ENCODE assay signal across 17 mouse cellular contexts in genomic region chr6:5156541-5157425, GRCm38 (mm10). TPM values are rescaled to one million over a fixed set of nuclear protein-coding genes. Genes with fewer than 3 reads are reported as not detected.
DNase-seq lines count a peak whose midpoint lies in the region; ATAC-seq lines count a peak whose summit lies in the region.
"Had no signal": no experiment of that assay in that cellular context is flagged by ENCODE, and none has a peak within 500 bp of the region (broad histone marks: within the 10 kb centered on the region; RNA-seq: fewer than 3 reads in every experiment).

No protein-coding gene starts in this region.

- 59% methylated on average over 6 of the region's 6 CpGs for WGBS in heart, embryonic 16.5 days
- 17% methylated on average over 6 of the region's 6 CpGs for WGBS in liver, embryonic 12.5 days (ENCODE audit: insufficient replicate concordance)
- WGBS in hindbrain, embryonic 12.5 days, result 87% methylated on average over 6 of the region's 6 CpGs

- H3K36me3 ChIP-seq in heart, embryonic 16.5 days (ENCODE audit: control insufficient read depth, insufficient read depth), result peaks cover 2% of the 10 kb centered on the region
- H3K36me3 ChIP-seq in liver, embryonic 12.5 days, result peaks cover 8% of the 10 kb centered on the region; the same call in 1 of the 2 replicates
- peaks cover 31% of the 10 kb centered on the region; the same call in 1 of the 2 replicates for H3K36me3 ChIP-seq in hindbrain, embryonic 12.5 days

- H3K4me3 ChIP-seq in heart, embryonic 16.5 days (ENCODE audit: low read length), result no peak overlapping the region
- 0 out of 2 replicates have a peak overlapping the region, but pooled peaks have one; percentile 10 for H3K4me3 ChIP-seq in liver, embryonic 12.5 days
- H3K4me3 ChIP-seq in hindbrain, embryonic 12.5 days, result no peak overlapping the region
- H3K4me3 ChIP-seq: midbrain, embryonic 12.5 days had no signal

- H3K9ac ChIP-seq in heart, embryonic 16.5 days (ENCODE audit: low read length), result no peak overlapping the region
- peak overlapping the region; percentile 66 for H3K9ac ChIP-seq in liver, embryonic 12.5 days
- H3K9ac ChIP-seq in hindbrain, embryonic 12.5 days, result no peak overlapping the region
- H3K9ac ChIP-seq: midbrain, embryonic 12.5 days had no signal

- H3K9me3 ChIP-seq in heart, embryonic 16.5 days (replicated peaks; ENCODE audit: control insufficient read depth, low read length), result no peaks in the 10 kb centered on the region
- H3K9me3 ChIP-seq in liver, embryonic 12.5 days (replicated peaks), result no peaks in the 10 kb centered on the region
- H3K9me3 ChIP-seq in hindbrain, embryonic 12.5 days (replicated peaks), result no peaks in the 10 kb centered on the region
- H3K9me3 ChIP-seq: midbrain, embryonic 12.5 days had no signal

- intact Hi-C loops in heart, postnatal 25 days (cut with DNase I), result no loop called here

- ATAC-seq in heart, embryonic 16.5 days (replicated peaks; ENCODE audit: extremely low read depth, insufficient read depth, low FRiP score), result no peak; the same call in 1 of the 2 replicates
- ATAC-seq in liver, embryonic 12.5 days, result peak; percentile 70
- no peak for ATAC-seq in hindbrain, embryonic 12.5 days (ENCODE audit: low FRiP score)

- H3K27me3 ChIP-seq in heart, embryonic 16.5 days (ENCODE audit: control insufficient read depth, insufficient read depth, low read length), result no peaks in the 10 kb centered on the region
- H3K27me3 ChIP-seq in liver, embryonic 12.5 days (replicated peaks), result no peaks in the 10 kb centered on the region
- no peaks in the 10 kb centered on the region for H3K27me3 ChIP-seq in hindbrain, embryonic 12.5 days
- H3K27me3 ChIP-seq: midbrain, embryonic 12.5 days had no signal

- no peak for DNase-seq in heart, postnatal 25 days (ENCODE audit: low spot score)
- DNase-seq in 416B (ENCODE audit: low read depth), result peak; percentile 80
- DNase-seq in MEL-GATA-1-ER (ENCODE audit: extremely low read depth, low read depth), result peak; percentile 81
- DNase-seq in adrenal gland, postnatal 36 days, result no peak
- DNase-seq: adrenal gland, postnatal 14 days; cerebellum, adult 11 months; kidney, postnatal 4 days; thymus, postnatal 36 days had no signal

- H3K27ac ChIP-seq in heart, embryonic 16.5 days (ENCODE audit: low read length), result peak overlapping the region; percentile 49
- peak overlapping the region; percentile 97 for H3K27ac ChIP-seq in liver, embryonic 12.5 days
- H3K27ac ChIP-seq in hindbrain, embryonic 12.5 days, result no peak overlapping the region
- H3K27ac ChIP-seq: midbrain, embryonic 12.5 days had no signal

- H3K4me1 ChIP-seq in heart, embryonic 16.5 days (ENCODE audit: control insufficient read depth, insufficient read depth, low read length), result peaks cover 10% of the 10 kb centered on the region
- peaks cover 83% of the 10 kb centered on the region for H3K4me1 ChIP-seq in liver, embryonic 12.5 days
- H3K4me1 ChIP-seq in hindbrain, embryonic 12.5 days, result no peaks in the 10 kb centered on the region

- H3K4me2 ChIP-seq in heart, embryonic 16.5 days (ENCODE audit: low read depth, low read length), result no peak overlapping the region
- peak overlapping the region; percentile 66 for H3K4me2 ChIP-seq in liver, embryonic 12.5 days
- H3K4me2 ChIP-seq in hindbrain, embryonic 12.5 days (replicated peaks), result no peak overlapping the region
- H3K4me2 ChIP-seq: midbrain, embryonic 12.5 days had no signal

RNA-seq across cellular contexts. Expression of gene Pon1, which starts 37.0 kb away (rescaled TPM):
- polyA plus RNA-seq in heart, embryonic 16.5 days (2015; fragmentation: Nextera tagmentation; extraction: Ambion mirVana), result 0.10 TPM in 1 of 2 replicates, not detected in the other
- total RNA-seq in heart, postnatal 25 days (2021), result not detected
- polyA plus RNA-seq in liver, embryonic 12.5 days (2016; fragmentation: Nextera tagmentation; extraction: Ambion mirVana), result 0.66 and 0.98 TPM in 2 replicates
- total RNA-seq in adrenal gland, postnatal 36 days (2021), result 1 to 10 TPM; 2.2 to 4.2 TPM
- polyA plus RNA-seq in hindbrain, embryonic 12.5 days (2016; fragmentation: Nextera tagmentation; extraction: Ambion mirVana), result 0.16 TPM in 1 of 2 replicates, not detected in the other
- total RNA-seq: left cerebral cortex, adult 18-20 months had no signal
- polyA plus RNA-seq: cortical plate, adult 2 months; frontal cortex, adult 2 months; intestine, embryonic 14.5 days; limb, embryonic 14.5 days; midbrain, embryonic 12.5 days had no signal

Comparison
In these comparisons a context has a peak if more than half of its experiments do, and no peak if none do; other contexts are left out.
1. DNase-seq: peak in 416B (single experiment) and MEL-GATA-1-ER (single experiment); none in heart, postnatal 25 days (single experiment) and adrenal gland, postnatal 36 days (0 of 2).